Mouse (Mus musculus) G1E (cell line): ENCODE results near the gene Cfap20. TPM values are rescaled to one million over a fixed set of nuclear protein-coding genes. Genes with fewer than 3 reads are reported as not detected.

Experiments
- ATAC-seq: 2 replicates; pipeline ENCODE4 v1.8.0; 2016; ENCODE audit warnings: mild to moderate bottlenecking; ENCODE audit not compliant: insufficient number of reproducible peaks, poor library complexity, low FRiP score, severe bottlenecking; ENCODE audit errors: extremely low read depth
- DNase-seq: peaks from one replicate; pipeline ENCODE4 v3.0.0; 2012; ENCODE audit warnings: low spot score
- H3K27me3 ChIP-seq: 2 replicates; pipeline ENCODE4 v1.6.1; 2012; ENCODE audit warnings: mild to moderate bottlenecking, low read length, inconsistent platforms; ENCODE audit not compliant: insufficient read depth
- H3K36me3 ChIP-seq: replicated peaks from 2 replicates; pipeline ENCODE3; 2012; ENCODE audit warnings: mild to moderate bottlenecking, inconsistent platforms
- H3K4me1 ChIP-seq: 2 replicates; pipeline ENCODE4 v1.6.1; 2012; ENCODE audit warnings: low read depth, low read length, inconsistent platforms, mixed read lengths; ENCODE audit not compliant: insufficient read depth
- H3K4me3 ChIP-seq: 2 replicates; pipeline ENCODE4 v1.5.1; 2012; ENCODE audit warnings: low read depth, mild to moderate bottlenecking, inconsistent platforms, low read length, moderate library complexity, mixed read lengths
- H3K9me3 ChIP-seq: replicated peaks from 2 replicates; pipeline ENCODE4 v1.6.1; 2012; ENCODE audit warnings: inconsistent platforms
- CTCF ChIP-seq: IDR thresholded peaks from 2 replicates; pipeline ENCODE4 v1.5.1; 2012; ENCODE audit warnings: low read depth, low read length, inconsistent platforms, mixed read lengths
- GATA1 ChIP-seq: IDR thresholded peaks from 2 replicates; pipeline ENCODE4 v1.6.1; 2012; ENCODE audit warnings: borderline replicate concordance, low read length, inconsistent platforms, mixed read lengths
- GATA2 ChIP-seq: IDR thresholded peaks from 2 replicates; pipeline ENCODE4 v1.6.1; 2012; ENCODE audit warnings: low read depth, low read length, inconsistent platforms, borderline replicate concordance
- POLR2AphosphoS5 ChIP-seq: IDR thresholded peaks from 2 replicates; pipeline ENCODE4 v1.6.1; 2012; ENCODE audit warnings: low read depth, low read length, inconsistent platforms; ENCODE audit not compliant: insufficient replicate concordance
- TAL1 ChIP-seq: conservative IDR thresholded peaks from 2 replicates; pipeline ENCODE4 v1.6.1; 2012; ENCODE audit warnings: low read depth, low read length, inconsistent platforms, mixed read lengths
- polyA plus RNA-seq: library from polyadenylated mRNA; stranded (reverse); fragments of >175 nt; gene quantifications from 2 replicates; pipeline ENCODE4 v1.2.3, GENCODE M21; 2012
- total RNA-seq, 2 experiments: library from RNA; stranded (forward) in 1 of 2; stranded (reverse) in 1 of 2; fragments of 200-1000 nt in 1 of 2; fragments of >200 nt in 1 of 2; fragmentation: Nextera tagmentation in 1 of 2; gene quantifications; 2 replicates each; pipeline ENCODE4 v1.2.3; 2014 to 2017

Cfap20 gene
- total and polyA plus RNA-seq, 3 experiments = 29.3 to 62.4 (median 52.3) TPM

GRCm38 (mm10) chr8:95426781-95427281, 7.8 kb downstream of the Cfap20 start:
- DNase-seq (no peak), ATAC-seq (no peak)
- no peaks in the 10 kb centered on the region for H3K27me3 ChIP-seq
- peaks cover 75% of the 10 kb centered on the region for H3K36me3 ChIP-seq
- no peaks in the 10 kb centered on the region for H3K9me3 ChIP-seq
- H3K4me3 ChIP-seq = no peak overlapping the region
- peaks cover 43% of the 10 kb centered on the region for H3K4me1 ChIP-seq
- no peak for TF ChIP-seq GATA1
- no peak for TF ChIP-seq POLR2AphosphoS5
- TF ChIP-seq CTCF = no peak
- no peak for TF ChIP-seq TAL1
- TF ChIP-seq GATA2 = no peak

- ATAC-seq = no peak
- Histone ChIP-seq H3K4me1 (peaks cover 29% of the 10 kb centered on the region), H3K9me3 (no peaks in the 10 kb centered on the region), H3K36me3 (peaks cover 79% of the 10 kb centered on the region), H3K27me3 (no peaks in the 10 kb centered on the region), H3K4me3 (no peak overlapping the region)
- TF ChIP-seq CTCF = no peak
- TF ChIP-seq POLR2AphosphoS5 = no peak
- TF ChIP-seq GATA1 = no peak
- TF ChIP-seq TAL1 = no peak
- no peak for TF ChIP-seq GATA2
- DNase-seq = no peak
Measured at GRCm38 (mm10) chr8:95424682-95425081, 10.0 kb downstream of the Cfap20 start.

- Histone ChIP-seq H3K4me1 (peaks cover 9% of the 10 kb centered on the region; the same call in 1 of the 2 replicates), H3K27me3 (no peaks in the 10 kb centered on the region), H3K9me3 (no peaks in the 10 kb centered on the region), H3K36me3 (peaks cover 69% of the 10 kb centered on the region), H3K4me3 (no peak overlapping the region)
- DNase-seq = no peak
- TF ChIP-seq GATA1 = no peak
- no peak for ATAC-seq
Measured at GRCm38 (mm10) chr8:95422193-95422810, 12.4 kb downstream of the Cfap20 start.

- H3K9me3 ChIP-seq = 0 out of 2 replicates have a peak, but pooled peaks cover 2% of the 10 kb centered on the region
- H3K4me1 ChIP-seq = no peaks in the 10 kb centered on the region
- H3K36me3 ChIP-seq = peaks cover 13% of the 10 kb centered on the region
- ATAC-seq = no peak
- no peaks in the 10 kb centered on the region for H3K27me3 ChIP-seq
- H3K4me3 ChIP-seq = no peak overlapping the region
- no peak for DNase-seq
- no peak for TF ChIP-seq GATA2
- no peak for TF ChIP-seq TAL1
- TF ChIP-seq GATA1 = no peak
- TF ChIP-seq POLR2AphosphoS5 = no peak
- no peak for TF ChIP-seq CTCF
Measured at GRCm38 (mm10) chr8:95411309-95411972, 23.2 kb downstream of the Cfap20 start.

- Histone ChIP-seq H3K9me3 (0 out of 2 replicates have a peak, but pooled peaks cover 2% of the 10 kb centered on the region), H3K36me3 (peaks cover 13% of the 10 kb centered on the region), H3K4me1 (no peaks in the 10 kb centered on the region), H3K4me3 (no peak overlapping the region), H3K27me3 (peaks cover 3% of the 10 kb centered on the region; the same call in 1 of the 2 replicates)
- TF ChIP-seq GATA2 (no peak), POLR2AphosphoS5 (no peak)
- no peak for ATAC-seq
- DNase-seq = no peak
Measured at GRCm38 (mm10) chr8:95409518-95409917, 25.2 kb downstream of the Cfap20 start.

- TF ChIP-seq GATA1 = no peak
- no peak for TF ChIP-seq GATA2
- no peak for TF ChIP-seq POLR2AphosphoS5
- TF ChIP-seq TAL1 = no peak
- TF ChIP-seq CTCF = no peak
- no peaks in the 10 kb centered on the region for H3K36me3 ChIP-seq
- H3K27me3 ChIP-seq = peaks cover 33% of the 10 kb centered on the region
- ATAC-seq (no peak), DNase-seq (no peak)
- H3K4me3 ChIP-seq = no peak overlapping the region
- H3K9me3 ChIP-seq = no peaks in the 10 kb centered on the region
- peaks cover 17% of the 10 kb centered on the region for H3K4me1 ChIP-seq
Measured at GRCm38 (mm10) chr8:95401091-95401490, 33.6 kb downstream of the Cfap20 start.
